Mouse (Mus musculus): ENCODE results near the gene Ssr3.

Ssr3 gene

DNA sequence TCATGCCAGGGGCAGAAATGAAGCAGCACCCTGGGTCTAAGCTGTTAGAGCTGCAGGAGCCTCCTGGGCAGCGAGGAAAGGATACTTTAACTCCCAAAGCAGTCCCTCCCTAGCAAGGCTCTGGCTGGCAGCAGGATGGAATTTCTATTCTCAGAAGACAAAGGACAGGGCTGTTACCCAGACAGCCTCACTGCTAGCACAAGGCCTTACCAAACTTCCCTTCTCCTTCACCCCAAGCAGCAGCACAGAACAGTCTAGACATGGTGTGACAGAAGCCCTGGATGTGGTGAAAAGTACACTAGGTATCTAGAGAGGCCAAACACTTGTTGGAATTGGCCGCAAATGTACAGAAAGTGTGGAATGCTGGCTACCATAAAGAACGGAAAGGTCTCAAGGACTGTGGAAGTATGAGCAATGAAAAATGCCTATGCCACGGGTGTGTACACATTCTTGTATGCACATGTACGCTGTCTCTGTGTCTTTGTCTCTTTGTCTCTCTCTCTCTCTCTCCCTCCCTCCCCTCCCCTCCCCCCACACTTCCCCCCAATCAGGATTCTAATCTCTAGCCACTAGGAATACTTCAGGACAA lies 18.7 kb downstream of the Ssr3 start:
- no peak for DNase-seq

DNA sequence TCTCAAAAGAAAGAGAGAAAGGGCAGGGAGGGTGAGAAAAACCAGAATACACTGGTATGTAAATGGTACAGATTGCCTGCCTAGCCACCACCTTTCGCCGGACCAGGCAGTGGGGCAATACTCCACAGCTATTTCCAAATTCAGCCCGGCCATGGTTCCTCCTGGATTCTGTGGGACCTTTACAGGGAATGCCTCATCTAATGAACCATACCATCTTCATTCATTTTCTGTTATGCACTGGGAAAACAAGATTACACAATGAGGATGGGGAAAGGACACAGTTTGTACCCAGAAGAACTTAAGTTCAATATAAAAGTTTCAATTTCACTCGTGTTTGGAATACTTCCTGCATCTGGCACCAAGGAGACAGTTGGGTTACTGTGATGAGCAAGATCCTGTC lies 19.9 kb downstream of the Ssr3 start:
- no peak for DNase-seq

DNA sequence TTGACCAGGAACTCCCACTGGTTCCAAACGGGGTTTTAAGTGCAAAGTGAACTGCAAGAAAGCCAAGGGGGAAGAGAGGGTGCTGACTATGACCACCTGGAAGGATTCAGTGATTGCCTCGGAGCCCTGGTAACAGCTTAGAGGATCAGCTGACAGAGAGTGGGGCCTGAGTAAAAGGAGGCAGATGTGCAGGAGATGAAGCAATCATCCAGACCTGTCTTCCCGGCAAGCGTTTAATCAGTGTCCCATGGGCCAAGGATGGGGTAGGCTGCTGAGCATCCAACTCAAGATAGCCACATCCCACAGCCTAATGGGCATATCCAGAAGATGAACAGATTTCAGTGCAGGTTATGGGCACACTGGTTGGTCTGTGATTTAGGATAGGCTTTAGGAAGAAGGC lies 24.5 kb downstream of the Ssr3 start:
- DNase-seq, result no peak

DNA sequence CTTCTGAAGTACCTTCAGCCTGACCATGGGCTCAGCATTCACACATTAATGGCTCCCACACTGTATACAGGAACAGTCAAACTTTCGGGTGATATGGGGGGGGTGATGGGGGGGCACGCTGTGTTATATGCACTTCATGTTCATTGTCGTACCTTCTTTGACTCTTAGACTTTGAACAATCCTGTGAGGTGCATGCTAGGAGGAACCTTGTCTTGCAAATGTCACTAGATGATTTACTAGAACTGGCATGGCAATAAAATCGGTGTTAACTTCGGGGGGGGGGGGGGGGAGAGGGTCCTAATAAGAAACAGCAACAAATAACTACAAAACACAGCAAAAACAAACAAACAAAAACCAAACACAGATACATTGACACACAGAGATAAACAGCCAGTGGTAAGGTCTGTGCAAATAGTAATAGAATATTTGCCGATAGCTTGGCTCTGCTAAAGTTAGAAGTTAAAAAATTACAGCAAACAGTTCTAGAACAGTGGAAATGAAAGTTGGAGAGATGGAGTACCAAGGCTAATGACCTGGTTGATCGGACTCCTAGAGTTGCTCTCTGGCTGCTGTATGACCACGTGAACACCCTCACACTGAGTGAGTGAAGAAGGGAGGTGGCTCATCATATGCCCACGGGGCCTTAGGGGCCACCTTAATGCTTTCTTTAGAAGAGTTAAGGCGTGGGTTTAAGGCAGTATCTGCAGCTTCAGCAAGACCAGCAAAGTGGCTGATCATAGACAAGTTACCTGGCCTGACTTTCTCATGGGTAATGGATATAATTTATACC lies 26.3 kb downstream of the Ssr3 start:
- no peak for DNase-seq

DNA sequence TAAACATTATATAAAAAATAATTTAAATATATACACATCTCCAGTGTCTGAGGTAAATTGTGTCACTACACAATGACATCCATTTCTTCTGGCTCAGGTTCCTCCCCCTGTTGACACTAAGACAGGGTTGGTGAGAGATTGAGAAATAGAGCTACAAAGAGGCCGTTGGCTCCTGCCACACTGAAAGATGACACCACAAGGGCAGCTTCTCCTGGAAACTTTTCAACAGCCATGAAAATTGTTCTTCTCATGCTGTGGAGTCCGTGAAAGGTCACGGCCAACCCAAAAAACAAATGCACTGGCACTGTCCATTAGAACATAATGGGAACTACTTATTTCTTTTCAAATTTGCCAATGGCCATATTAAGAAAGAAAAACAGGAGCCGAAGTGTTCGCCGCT lies 27.2 kb downstream of the Ssr3 start:
- no peak for DNase-seq

DNA sequence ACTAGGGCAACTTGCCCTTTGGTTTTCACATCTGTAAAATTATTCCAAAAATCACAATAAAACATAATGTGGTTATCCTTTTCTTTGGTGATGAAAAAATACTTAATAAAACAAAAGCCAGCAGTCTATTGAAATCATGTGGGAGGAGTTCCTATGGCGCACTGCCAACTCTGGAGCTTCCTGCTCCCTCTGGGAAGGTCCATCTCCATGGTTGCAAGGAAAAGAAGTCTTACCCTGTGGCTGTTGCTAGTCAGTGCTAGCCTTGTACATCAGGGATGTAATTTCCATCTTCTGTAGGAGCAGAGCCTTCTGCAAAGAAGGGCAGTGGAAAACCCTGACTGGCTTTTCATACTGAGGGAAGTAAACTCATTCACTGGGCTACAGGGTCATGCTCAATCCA lies 29.0 kb downstream of the Ssr3 start:
- peak; percentile 25 for DNase-seq

DNA sequence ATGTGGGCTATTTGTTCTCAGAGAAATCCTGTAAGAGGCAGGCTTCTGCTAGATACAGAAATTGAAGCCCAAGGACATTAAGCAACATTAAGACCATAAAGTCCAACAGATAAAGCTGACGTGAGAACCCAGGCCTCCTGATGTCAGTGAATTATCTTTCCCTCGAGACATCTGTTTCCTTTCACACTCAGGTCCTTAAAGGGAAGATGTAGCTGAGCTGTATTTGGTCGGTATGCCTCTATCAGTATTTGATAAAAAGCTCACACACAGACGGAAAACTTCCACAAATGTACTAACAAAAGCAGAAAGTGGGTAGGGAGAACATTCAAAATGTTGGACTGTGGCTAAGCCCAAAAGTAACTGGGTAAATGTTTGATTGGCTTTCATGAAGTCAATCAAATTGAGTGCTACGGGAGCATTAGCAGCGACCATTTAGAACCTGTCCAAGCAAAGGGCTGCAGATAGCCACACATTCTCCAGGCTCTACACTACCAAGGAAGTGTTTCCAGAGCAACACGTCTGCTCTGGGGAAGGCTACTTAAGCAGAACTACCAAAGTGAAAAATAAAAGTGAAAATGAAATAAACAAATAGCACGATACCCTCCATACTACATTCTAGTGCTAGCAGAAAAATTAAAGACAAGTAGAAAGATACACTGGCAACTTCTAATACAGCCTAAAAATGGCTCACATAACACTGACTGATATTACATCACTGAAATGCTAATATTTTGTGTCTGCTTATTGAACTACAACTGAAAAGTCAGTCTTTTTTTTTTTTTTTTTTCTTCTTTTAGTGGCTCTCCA lies 32.1 kb downstream of the Ssr3 start:
- no peak for DNase-seq

DNA sequence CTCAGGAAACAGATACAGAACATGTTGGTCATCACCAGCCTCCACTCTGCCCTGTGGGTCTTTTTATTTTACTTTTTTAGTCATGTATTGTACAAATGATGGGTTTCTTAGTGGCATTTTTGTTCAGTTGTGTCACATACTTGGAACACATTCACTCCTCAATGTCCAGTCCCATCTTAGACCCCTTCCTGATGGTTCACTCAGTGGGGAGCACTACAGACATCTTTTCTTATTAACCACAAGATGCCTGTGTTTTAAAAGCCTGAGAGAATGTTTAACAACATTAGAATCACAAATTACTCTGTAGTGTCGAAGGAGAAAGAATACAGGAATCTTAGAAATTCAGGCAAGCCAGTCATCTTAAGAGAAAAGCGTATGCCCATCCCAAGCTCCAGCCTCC lies 33.6 kb downstream of the Ssr3 start:
- no peak for DNase-seq

DNA sequence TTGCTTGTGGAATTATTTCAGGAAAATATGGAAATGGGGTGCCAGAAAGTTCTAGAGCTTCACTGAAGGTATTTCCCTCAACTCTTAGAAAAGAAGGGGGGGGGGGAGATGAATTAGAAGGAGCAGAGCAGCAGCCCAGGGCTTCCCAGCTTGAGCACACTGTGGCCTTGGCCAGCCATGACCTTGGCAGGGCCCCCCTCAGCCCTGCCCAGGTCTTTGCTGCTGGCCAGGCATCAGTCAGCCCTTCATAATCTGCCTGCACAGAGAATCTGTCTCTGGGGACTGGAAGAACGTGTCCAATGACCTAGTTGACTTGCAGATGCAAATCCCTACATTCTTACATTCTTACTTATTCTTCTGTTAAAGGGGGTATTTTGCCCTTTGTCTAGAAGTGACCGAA lies 34.1 kb downstream of the Ssr3 start:
- DNase-seq, result no peak

DNA sequence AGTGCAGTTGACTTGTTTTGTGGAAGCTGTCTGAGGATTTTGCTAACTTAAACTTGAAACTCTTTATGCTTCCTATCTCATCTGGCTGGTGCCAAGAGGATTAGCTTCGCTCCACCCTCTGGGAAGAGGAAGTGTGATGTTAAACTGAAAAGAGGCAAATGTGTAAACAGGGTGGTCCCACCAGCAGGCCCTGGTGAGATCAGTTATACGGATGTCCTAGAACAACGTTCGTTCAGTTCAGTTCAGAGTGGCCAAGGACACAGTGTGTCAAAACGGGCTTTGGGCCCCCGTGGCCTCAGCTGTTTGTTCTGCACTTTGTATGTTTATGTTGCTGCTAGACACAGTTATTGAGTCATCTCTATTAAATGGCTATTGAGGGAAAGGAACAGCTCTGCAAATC lies 36.9 kb downstream of the Ssr3 start:
- DNase-seq, result no peak

DNA sequence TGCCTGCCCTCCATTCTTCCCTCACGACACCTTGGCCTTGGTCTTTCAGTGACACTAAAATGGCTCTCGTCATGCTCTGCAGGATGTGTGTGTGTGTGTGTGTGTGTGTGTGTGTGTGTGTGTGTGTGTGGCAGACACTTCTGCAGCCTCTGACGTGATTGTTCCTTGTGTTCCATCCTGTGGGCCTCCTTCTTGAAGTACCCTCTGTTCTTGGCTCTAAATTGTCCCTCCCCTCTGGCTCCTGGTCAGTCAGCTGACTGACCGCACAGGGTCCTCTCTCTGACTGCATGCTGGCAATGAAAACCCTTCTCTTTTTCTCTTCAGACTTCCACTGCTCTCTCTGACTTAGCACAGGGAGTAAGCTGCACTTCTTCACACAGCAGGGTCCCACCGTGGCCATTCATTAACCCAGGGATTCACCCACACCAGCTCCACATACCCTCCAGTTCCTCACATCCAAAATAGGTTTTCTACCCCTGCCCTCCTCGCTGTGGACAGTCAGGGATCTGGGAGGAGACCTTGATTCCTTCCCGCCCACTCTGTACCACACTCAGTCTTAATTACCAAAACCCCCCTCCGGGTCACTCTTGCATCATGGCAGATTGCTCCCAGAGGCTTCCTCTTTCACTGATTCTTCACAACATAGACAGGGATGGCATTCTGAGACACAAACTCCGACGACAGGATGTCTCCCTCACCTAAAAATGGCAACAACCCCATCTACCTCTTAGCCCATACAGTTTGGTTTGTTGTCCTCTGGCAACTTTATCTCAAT lies 39.0 kb downstream of the Ssr3 start:
- no peak for DNase-seq

DNA sequence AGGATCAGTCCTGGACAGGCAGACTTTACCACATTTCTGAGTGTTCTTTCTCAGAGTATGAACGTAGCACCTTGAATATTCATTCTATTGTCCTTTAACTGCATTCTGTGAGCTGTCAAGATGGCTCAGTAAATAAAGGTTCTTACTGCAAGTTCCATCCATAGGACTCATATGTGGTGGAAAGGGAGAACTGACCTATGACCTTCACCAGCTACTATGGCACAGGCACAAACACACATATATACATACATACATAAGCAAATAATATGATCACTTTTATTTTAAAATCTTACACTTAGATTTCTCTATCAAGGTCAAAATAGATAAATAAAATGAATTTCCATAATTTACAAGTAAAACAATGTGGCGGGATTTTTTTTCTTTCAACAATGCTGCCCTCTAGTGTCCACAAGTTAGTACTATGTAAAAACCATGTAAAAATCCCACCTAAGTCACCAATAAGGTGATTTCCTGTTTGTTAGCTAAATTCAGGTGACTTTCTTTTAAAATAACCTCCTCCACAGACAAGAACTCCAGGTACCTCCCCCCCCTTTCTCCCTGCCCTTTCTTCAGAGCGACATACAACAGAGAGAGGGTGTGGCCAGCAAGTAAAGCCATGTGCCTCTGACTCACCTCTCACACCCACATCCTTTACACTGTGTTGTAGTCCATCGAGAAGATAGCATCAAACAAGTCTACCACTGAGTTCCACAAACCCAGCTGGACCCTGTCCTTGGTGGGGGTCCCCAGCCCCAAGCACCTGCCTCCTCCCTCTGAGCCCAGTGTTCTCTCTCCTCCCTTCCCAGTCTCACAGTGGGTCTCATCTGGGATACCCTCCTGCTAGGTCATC lies 39.9 kb downstream of the Ssr3 start:
- no peak for DNase-seq

DNA sequence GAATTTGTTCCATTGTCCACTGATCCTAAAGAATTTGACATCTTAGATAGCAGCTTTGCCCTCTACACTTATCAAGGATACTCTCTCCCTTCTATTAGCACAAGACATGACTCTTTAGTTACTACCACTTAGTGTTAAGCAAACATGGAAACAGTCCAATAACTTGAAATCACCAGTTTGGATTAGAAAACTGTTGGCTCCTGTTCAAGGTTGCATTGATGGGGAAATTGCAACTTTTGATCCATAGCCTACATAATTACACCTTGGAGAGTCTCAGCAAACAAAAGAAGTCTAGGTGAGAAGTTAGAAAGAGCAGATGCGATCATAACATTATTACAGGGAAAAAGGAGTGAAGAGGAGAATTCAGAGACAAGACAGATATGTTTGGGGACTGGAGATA lies 46.2 kb downstream of the Ssr3 start:
- DNase-seq, result no peak

DNA sequence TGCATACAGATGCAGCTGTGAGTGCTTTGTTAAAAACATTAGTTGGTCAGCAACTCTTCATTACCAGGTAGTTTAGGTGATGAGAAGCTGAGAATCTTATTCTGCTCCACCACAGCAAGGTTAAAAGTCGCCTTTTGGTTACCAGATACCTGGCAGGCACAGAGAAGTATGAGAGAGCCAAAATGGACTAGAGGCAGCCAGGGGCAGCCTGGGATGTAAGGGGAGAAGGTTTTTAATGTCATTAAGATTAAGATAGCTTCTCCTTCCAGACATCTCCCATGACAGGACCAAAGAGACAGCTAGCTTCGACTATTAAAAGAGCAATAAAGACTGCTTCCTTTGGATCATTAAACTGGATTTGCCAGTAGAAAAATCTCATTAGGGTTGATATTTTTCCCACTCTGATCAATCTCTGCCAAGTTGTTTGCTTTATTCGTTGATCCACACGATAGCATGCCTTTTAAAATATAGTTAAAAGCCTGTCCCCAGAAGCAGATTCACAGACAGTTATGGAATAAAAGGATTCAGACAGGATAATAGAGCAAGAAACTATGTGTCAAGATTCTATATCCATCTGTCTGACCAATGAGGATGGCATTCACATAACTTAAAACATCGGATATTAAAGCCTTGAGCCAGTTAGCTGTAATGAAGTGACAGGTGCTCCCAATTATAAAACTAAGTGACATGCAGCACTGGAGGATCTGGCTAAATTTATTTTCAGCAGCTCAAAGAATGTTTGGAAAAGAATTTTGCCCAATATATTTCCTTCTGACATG lies 52.1 kb downstream of the Ssr3 start:
- DNase-seq, result no peak

DNA sequence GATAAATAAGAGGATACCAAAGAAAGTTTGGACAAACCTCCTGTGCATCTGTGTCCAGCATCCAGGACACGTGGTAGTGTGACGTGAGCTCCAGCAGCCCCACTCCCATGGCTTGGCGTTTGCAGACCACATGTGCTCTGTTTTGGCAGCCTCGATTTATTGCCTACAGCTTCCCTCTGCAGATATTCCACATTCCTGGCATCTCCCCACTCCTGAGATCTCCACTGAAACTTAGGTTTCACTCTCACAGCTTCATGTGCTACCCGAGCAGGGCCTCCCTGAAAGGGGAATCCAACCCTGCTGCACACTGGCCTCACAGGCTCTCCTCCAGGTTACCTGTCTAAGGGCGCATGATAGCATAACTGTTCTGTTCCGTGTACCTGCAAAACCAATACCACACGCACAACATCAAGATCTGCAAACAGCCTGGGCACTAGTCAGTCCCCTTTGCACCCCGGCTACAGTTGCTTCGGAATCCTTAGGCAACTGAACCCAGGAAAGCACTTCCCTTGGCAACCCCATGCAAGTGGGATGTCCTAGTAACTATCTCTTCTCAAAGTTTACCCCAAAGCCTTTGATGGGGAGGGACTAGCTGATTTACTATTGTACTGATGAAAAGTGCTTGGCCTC lies 54.5 kb downstream of the Ssr3 start:
- DNase-seq, result no peak

All from liver (tissue).